Mouse (Mus musculus): ENCODE measurements around the gene Kcnj5.

Gene Kcnj5

DNA sequence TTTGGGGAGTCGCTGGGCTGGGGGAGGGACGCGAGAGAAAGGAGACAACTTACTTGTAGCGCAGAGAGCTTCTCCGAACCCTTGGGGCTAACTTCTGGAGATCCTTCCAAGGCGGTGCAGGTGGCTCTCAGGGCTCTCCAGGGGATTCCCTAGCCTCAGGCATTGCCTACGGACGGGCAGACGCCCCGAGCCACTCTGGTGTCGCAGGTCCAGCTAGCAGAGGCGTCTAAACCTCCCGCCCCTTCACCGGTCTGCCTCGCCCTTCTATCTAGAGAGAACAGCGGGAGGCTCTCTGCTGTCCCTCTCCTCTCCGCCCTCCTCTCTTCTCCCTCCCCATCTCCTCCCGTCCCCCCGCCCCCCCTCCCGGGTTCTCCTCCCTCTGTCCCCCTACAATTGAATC is at the start of gene Kcnj5:
TSS of gene Kcnj5 (minus strand) at position 300 of the 400 bp plus-strand sequence.
- DNase-seq (ENCODE audit: low read depth): no peak

GRCm38 (mm10) chr9:32392716-32393115 is 48.6 kb upstream of the Kcnj5 start:
- DNase-seq (ENCODE audit: low read depth): no peak

DNA sequence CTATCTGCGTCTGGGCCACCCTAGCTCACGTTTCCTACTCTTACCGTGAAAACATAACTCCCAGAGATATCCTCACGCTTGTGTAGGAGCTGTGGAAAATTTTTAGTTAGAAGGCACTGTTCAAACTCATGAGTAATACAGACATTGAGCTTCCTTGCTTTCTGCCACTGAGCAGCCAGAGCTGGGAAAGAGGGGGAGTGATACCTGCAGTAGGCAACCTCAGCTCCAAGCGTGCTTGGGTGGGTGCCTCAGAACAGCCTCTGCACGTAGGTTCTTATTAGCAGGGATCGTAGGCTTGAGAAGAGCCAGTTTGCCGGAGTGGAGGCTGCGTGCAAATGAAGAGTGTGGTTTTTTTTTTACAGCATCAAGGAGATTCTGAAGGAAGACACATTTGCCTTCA is 47.6 kb upstream of the Kcnj5 start:
- DNase-seq (ENCODE audit: low read depth): no peak

- DNase-seq (ENCODE audit: low read depth): no peak
Observed at GRCm38 (mm10) chr9:32391092-32391491, 46.9 kb upstream of the Kcnj5 start.

GRCm38 (mm10) chr9:32388120-32388519 is 44.0 kb upstream of the Kcnj5 start:
- DNase-seq (ENCODE audit: low read depth): peak; percentile 15

DNA sequence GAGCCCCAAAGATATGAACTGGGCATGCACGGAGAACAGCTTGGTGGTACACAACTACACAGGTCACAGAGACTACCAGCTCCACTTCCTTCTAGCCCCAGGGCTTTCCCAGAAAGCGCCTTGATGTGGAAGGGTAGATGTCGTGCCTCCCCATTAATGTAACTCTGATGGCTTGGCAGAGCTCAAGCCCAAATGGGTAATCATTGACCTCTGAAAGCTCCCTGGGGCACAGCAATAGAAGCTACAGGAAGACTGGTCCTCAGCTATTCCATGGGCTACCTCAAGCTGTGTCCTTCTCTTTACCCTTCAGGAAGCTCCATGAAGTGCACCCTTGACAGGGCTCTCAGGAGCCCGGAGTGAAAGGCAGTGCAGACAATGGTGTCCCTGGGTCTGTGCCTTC is 40.8 kb upstream of the Kcnj5 start:
- DNase-seq (ENCODE audit: low read depth): no peak

DNA sequence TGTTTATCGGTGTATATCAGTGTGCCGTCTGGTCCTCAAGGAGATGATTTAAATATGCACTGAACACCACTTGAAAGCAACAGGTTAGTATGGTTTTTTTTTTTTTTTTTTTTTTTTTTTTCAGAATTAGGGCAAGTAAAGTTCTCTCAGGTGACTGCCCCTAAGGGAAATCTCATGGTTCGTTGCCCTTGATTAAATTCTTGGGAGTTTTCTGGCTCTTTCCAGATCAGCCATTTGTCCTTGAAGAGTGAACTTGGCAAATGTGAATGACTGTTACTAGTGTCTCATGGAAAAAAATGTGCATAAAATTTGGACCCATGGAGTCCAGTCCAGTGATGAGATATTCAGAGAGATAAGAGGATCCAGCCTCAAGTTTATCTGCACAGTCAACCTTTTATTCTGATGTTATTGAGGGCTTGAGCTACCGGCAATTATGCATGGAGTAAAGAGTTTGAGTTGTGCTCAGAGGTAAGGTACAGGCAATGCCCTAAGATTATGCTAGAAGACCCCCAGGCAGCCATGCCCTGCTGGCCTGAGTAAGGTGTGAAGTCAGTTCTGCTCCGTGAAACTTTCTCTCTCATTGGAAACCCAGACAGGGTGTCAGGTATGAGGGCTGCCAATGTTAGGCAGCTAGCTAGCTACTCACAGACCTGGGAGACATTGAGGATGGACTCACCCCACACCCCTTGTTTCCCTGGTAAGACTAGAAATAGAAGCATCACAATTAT is 32.9 kb upstream of the Kcnj5 start:
- DNase-seq (ENCODE audit: low read depth): no peak

DNA sequence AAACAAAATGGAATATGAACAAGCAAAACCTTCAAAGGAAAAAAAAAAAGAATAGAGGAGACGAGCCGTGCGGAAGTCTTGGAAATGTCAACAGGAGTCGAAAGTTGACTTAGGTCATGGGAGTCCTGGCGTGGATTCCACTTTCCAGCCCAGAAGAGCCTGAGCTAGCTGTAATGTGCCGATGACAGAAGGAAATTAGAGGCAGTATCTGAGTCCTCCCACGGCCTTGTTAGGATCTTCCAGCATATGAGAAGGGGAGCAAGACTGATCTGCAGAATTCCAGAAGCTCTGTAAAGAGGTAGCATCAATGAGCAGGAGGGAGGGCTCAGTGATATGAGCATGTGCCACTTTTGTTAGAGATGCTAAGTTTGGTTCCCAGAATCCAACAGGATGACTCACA is 31.9 kb upstream of the Kcnj5 start:
- no peak for DNase-seq (ENCODE audit: low read depth)

DNA sequence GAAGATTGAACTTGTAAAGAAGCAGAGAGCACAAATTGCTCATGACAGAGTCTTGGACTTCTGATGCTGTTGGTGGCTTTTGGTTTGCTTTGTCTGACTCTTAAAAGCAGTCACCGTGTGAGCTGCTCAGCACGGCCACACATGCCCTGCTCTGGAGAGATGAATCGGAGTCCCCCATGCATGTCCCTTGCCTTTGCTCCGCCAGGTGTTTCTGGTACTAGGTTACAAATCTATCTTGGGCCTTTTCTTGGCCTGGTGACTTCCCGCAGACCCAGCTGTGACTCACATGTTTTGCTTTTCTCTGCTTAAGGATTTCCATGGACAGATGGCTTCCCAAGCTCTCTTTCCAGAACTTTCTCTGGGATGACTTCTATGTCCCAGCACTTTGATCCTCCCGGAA is 29.5 kb upstream of the Kcnj5 start:
- no peak for DNase-seq (ENCODE audit: low read depth)

DNA sequence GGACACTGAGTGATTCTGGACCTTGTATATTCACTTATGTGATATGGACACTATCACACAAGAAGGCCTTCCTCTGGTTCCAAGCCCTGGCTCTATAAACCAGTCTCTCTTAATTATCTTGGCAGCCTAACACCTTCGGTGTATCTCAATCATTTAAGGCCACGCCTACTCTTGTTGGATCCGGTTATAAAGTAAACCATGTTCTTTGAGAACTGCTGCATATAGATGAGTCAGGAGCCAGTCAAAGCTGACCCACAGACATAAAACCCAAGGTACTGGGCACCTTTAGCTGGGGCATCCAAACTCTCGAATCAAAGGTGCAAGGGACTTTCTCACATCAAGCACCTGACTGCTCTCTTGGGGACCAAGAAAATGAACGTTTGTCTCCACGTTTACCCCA is 28.1 kb upstream of the Kcnj5 start, which contains the start of gene Kcnj1:
TSS of gene Kcnj1 (plus strand) at position 292 of the 400 bp plus-strand sequence.
- no peak for DNase-seq (ENCODE audit: low read depth)

DNA sequence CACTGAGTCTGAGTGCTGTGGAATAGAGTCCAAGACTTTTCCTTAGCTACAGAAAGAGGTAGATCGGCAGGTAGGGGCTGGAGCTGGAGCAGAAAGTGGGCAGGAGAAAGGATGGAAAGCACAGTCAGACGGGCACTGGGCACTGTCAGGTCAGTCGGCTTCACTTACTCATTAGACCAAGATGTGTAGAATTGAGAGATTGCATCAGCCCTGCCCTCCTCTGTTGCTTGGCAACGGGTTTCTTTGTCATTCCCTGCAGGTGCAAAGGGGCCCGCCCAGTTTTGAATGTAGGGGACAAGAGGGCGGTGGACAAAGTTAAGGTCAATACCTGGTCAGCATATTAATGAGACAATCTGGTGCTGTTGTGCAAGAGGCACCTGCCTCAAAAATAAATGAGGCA is 25.2 kb upstream of the Kcnj5 start:
- DNase-seq (ENCODE audit: low read depth): no peak

DNA sequence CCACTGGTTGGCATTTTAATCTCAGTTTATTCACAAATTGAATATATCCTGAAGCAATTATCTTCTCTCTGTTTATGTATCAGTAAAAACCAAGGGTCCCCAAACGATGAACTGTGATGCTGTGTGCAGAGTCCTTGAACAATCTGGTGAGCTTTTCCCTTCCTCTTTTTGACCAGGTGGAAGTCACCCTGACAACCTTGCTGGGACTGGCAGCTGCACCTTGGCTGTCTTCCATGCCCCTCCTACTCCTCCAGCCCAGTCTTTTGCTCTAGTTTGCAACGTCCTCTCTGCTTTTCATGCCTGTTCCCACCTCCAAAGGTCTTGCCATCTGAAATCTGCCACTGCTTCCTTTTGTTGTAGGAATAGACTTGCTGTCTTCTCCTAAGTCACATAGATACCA is 24.7 kb upstream of the Kcnj5 start:
- no peak for DNase-seq (ENCODE audit: low read depth)

DNA sequence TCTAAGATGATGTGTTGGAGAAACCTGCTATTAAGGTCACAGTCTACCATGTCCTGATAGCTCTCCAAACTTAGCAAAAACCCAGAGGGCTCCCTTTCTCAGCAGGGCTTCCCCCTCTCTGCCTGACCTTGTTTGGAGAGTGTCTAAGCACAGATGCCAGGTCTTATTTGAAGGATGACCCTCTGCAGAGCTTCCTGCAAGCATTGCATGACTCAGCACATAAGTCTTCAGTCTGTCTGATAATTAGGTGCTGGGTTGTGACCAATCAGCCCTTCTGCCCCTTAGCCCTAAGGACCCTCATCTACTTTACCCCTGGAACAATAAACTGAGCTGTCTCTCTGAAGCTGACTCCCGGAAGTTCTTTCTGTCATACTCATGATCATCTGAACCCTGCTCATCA is 16.6 kb upstream of the Kcnj5 start:
- DNase-seq (ENCODE audit: low read depth): no peak

DNA sequence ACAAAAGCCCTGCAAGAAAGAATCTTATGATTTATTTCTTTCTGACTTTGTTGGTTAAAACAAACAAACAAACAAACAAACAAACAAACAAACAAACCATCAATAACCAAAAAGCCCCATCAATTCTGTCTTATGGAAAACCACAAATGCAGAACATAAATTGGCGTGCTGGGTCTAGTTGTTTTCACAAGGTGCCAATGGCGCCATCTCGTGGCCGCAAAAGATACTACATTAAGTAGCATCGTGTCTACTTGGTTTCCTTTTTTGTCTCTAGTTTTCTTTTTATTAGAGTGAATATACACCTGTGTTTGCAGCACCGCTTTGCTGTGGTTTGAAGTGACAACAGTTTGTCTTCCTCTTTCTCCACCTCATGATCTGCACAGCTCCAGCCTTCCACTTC is 6.2 kb upstream of the Kcnj5 start:
- DNase-seq (ENCODE audit: low read depth): peak; percentile 48

- no peak for DNase-seq (ENCODE audit: low read depth)
Observed at GRCm38 (mm10) chr9:32349344-32349743, 5.2 kb upstream of the Kcnj5 start.

- no peak for DNase-seq (ENCODE audit: low read depth)
Observed at GRCm38 (mm10) chr9:32348096-32348495, 3.9 kb upstream of the Kcnj5 start.

DNA sequence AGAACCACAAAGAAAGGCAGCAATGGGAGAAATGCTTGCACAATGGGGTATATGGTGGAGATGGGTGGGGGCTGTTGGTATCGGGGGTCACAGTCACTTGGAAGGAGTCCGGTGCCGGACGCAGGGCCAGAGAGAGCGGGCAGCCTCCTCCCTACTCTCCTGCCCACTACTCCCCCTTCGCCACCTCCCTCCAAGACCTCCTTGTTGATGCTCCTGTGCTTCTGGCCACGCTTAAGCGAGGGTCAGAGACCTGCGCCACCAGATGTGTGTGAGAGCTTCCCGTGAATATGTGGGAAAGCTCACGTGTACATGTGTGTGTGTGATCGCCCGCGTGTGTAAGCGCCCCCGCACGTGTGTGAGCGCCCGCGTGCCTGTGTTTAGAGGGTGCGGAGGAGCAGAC is 339 bp upstream of the Kcnj5 start:
- DNase-seq (ENCODE audit: low read depth): no peak

DNA sequence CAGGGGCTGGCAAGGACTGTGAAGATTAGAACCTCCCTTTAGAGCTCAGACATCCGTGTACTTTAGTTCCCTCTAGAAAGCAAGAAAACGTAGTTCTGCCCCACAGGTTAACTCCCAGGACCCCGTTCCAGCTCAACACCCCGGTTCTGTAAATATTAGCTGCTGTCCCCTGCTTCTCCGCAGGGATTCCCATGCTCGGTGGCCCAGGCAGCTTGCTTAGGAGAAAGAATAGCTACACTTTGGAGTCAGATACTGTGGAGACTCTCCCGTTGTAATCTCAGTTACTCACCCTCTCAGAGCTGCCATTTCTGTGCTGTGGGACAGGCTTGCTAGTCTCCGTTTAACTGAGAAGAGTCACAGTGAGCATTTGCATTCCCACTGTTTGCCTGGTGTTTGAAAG is 1.2 kb downstream of the Kcnj5 start:
- DNase-seq (ENCODE audit: low read depth): no peak

DNA sequence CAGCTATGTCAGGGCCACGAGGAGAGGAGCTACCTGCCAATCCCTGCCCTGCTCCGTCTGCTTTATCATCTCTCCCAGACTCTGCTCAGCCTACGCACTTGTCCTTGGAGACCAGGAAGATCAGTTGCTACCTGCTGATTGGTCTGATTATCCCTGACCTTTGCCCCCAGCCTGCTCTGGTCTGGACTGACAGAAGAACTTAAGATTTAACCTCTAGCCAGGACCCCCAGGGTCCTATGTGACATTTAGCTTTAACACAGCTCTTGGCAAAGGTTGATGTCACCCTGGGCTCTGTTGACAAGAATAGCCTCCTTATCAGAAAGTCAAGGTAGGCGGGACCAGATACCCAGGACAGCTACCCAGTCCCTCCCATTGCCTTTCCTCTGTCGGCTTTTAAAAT is 3.3 kb downstream of the Kcnj5 start:
- no peak for DNase-seq (ENCODE audit: low read depth)

DNA sequence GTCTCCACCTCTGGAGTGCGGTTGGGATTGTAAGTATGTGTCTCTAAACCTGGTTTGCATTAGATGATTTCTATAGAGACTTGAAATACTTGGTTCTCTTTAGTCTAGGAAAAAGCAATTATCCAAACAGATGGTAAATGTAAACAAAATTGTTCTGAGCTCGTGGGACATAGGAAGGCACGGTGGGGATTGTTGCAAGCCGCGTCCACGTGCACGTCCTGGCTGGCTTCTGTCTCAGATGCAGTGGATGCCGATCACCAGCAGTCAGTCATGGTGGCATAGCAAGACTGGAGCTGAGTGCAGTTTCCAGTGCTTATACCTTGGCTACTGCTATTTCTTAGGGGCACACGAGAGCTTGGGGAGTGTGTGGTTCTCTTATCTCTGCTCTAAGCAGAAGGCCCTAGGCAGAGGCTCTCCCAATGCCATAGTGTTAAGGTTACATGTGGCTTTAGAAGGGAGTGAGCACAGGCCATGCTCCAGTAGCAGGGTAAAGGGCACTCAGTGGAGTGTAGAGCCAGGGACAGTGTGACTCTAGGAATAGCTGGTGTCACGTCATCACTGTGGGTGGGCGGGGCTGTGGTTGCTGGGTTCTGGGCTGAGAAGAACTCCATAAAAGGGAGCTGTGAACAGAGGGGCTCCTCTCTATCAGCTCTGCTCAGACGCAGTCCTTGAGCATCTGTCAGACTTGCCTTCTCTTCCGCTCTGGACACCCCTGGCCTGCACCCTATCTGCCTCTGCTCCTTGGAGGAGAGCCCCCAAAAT is 8.6 kb downstream of the Kcnj5 start:
- DNase-seq (ENCODE audit: low read depth): no peak

DNA sequence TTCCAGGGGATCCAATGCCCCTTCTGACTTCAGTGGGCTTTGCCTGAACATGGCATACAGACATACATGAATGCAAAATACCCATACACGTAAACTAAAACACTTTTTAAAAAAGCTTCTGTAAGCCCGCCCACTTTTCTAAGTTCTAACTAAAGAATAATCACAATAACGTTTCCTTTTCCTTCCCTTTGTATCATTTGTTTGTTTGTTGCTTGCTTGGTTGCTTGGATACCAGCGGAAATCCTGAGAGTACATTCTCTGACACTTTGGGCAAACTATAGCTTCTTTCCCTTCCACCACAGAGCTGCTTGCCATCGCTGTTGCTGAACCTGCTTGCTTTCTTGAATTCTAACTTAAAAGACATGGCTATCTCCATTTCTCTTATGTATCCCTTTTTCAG is 13.0 kb downstream of the Kcnj5 start:
- no peak for DNase-seq (ENCODE audit: low read depth)

DNA sequence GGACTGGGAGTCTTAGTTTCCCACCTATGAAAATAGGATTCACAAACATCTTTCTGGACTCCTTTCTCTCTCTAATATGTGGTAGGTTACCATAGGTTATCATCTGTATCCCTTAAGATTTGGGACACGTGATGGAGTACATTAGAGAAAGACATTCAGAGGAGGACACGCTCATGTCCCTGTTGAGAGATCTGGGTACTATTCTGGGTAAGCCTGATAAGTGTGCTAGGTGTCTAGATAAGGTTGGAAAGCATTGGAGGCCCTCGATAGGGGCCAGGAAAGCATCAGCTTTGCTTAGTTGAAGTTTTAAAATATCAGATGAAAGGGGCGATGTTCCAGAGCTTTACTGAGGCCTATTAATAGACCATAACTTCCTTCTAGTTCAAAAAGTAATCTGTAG is 15.4 kb downstream of the Kcnj5 start:
- DNase-seq (ENCODE audit: low read depth): no peak

DNA sequence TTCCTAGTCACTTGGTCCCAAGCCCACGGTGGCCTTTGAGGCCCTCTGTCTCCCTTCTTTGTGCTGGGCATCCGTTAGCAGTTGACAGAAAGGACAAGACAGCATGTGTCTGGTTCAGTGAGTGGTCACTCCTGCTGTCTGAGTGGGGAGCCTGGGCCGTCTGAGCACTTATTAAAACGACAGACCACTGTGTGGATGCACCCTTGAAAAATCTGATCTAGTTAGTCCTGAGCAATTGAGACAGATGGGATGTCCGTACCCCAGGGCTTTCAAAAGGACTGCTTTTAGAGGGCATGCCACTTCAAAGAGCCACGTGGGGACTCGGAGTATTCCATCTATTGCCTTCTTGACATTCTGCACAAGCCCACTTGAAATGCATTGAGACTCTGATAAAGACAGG is 20.5 kb downstream of the Kcnj5 start:
- no peak for DNase-seq (ENCODE audit: low read depth)

DNA sequence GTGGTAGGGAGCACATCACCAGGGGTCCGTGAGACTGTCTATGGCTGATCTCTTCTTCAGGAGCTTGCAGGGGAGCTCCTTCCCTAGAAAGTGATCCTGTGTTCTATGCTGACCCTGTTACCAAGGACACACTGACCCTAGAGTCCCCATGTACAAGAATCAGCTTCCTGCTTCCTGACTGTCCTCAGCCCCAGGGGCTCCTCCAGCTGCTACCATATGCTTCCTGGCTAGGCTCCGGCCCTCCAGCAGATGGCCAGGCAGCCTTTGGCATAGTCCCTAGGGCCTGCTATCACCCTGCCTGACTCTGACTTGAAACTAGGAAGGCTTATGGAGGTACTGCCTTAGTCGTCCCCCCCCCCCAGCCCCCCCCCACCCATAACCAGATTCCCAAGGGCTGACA is 24.0 kb downstream of the Kcnj5 start:
- DNase-seq (ENCODE audit: low read depth): no peak

Data from c-Kit-positive CD71-positive TER-119-negative erythroid progenitor cells, embryonic 14.5 days (primary cell).